Mouse (Mus musculus) hindbrain, embryonic 10.5 days (tissue): ENCODE data around the gene Myh10. TPM values are rescaled to one million over a fixed set of nuclear protein-coding genes. Genes with fewer than 3 reads are reported as not detected.
"Not testable (repeated sequence)": the region's sequence is repeated elsewhere in the genome, so short reads cannot be mapped to it uniquely, and the experiment has no call there.

Source experiments
- DNase-seq: peaks from one replicate; pipeline ENCODE4 v3.0.0-alpha.2; 2017; ENCODE audit warnings: low spot score
- H3K27ac ChIP-seq: fragments of 300-500 bp; sonication (generic); 2 replicates; pipeline ENCODE4 v1.5.1; 2016; ENCODE audit warnings: mild to moderate bottlenecking, moderate library complexity
- H3K27me3 ChIP-seq: fragments of 300-500 bp; sonication (generic); 2 replicates; pipeline ENCODE4 v1.6.1; 2016; ENCODE audit warnings: mild to moderate bottlenecking; ENCODE audit not compliant: poor library complexity, insufficient read depth, severe bottlenecking
- H3K36me3 ChIP-seq: fragments of 300-500 bp; sonication (generic); 2 replicates; pipeline ENCODE4 v1.6.1; 2016; ENCODE audit warnings: mild to moderate bottlenecking, moderate library complexity
- H3K4me1 ChIP-seq: fragments of 300-500 bp; sonication (generic); replicated peaks from 2 replicates; pipeline ENCODE4 v1.6.1; 2016; ENCODE audit warnings: mild to moderate bottlenecking
- H3K4me3 ChIP-seq: fragments of 300-500 bp; sonication (generic); 2 replicates; pipeline ENCODE4 v1.5.1; 2016; ENCODE audit warnings: mild to moderate bottlenecking, moderate library complexity
- H3K9me3 ChIP-seq: fragments of 300-500 bp; sonication (generic); 2 replicates; pipeline ENCODE4 v1.6.1; 2016; ENCODE audit warnings: mild to moderate bottlenecking, moderate library complexity
- WGBS: fragments of 180-500 bp; shearing (Covaris S2); methylation state at CpG from one replicate; pipeline ENCODE4 v1.1.7; 2016; 5-methylcytosine and 5-hydroxymethylcytosine counted together
- polyA plus RNA-seq: library from polyadenylated mRNA; unstranded; fragments of >200 nt; fragmentation: Nextera tagmentation; extraction: Ambion mirVana; gene quantifications from 2 replicates; pipeline ENCODE4 v1.2.1, GENCODE M21; 2016

Gene Myh10
- polyA plus RNA-seq, 1 experiment from 2014 or later = 111 TPM

GRCm38 (mm10) chr11:68791794-68792193, 100.4 kb downstream of the Myh10 start:
- Histone ChIP-seq H3K27me3 (no peaks in the 10 kb centered on the region), H3K9me3 (no peaks in the 10 kb centered on the region), H3K4me1 (no peaks in the 10 kb centered on the region), H3K27ac (no peak overlapping the region), H3K4me3 (no peak overlapping the region), H3K36me3 (peaks cover 99% of the 10 kb centered on the region)
- no peak for DNase-seq
- 93% methylated on average over 9 of the region's 9 CpGs for WGBS

GRCm38 (mm10) chr11:68798258-68798657, 106.9 kb downstream of the Myh10 start:
- H3K27me3 ChIP-seq = no peaks in the 10 kb centered on the region
- no peak overlapping the region for H3K27ac ChIP-seq
- no peak for DNase-seq
- H3K36me3 ChIP-seq = peaks cover 99% of the 10 kb centered on the region
- H3K9me3 ChIP-seq = no peaks in the 10 kb centered on the region
- H3K4me3 ChIP-seq = no peak overlapping the region
- no peaks in the 10 kb centered on the region for H3K4me1 ChIP-seq
- WGBS = 94% methylated on average over 10 of the region's 10 CpGs

GRCm38 (mm10) chr11:68805148-68805547, 113.8 kb downstream of the Myh10 start:
- Histone ChIP-seq H3K36me3 (peaks cover 100% of the 10 kb centered on the region), H3K9me3 (no peaks in the 10 kb centered on the region), H3K27ac (no peak overlapping the region), H3K4me3 (no peak overlapping the region), H3K27me3 (no peaks in the 10 kb centered on the region), H3K4me1 (no peaks in the 10 kb centered on the region)
- 76% methylated on average over 4 of the region's 4 CpGs for WGBS
- no peak for DNase-seq

GRCm38 (mm10) chr11:68807787-68808186, 116.4 kb downstream of the Myh10 start:
- Histone ChIP-seq H3K27ac (no peak overlapping the region), H3K4me1 (no peaks in the 10 kb centered on the region), H3K4me3 (no peak overlapping the region), H3K9me3 (no peaks in the 10 kb centered on the region), H3K27me3 (no peaks in the 10 kb centered on the region), H3K36me3 (peaks cover 100% of the 10 kb centered on the region)
- WGBS = 42% methylated on average over 6 of the region's 6 CpGs
- DNase-seq = peak; percentile 75

GRCm38 (mm10) chr11:68811881-68812577, 120.7 kb downstream of the Myh10 start:
- no peaks in the 10 kb centered on the region for H3K27me3 ChIP-seq
- no peak overlapping the region for H3K4me3 ChIP-seq
- H3K36me3 ChIP-seq = peaks cover 98% of the 10 kb centered on the region
- H3K4me1 ChIP-seq = no peaks in the 10 kb centered on the region
- H3K9me3 ChIP-seq = no peaks in the 10 kb centered on the region
- H3K27ac ChIP-seq = no peak overlapping the region
- DNase-seq = no peak
- WGBS = 90% methylated on average over 9 of the region's 9 CpGs

- WGBS = 93% methylated on average over 8 of the region's 8 CpGs
- peaks cover 94% of the 10 kb centered on the region for H3K36me3 ChIP-seq
Observed at GRCm38 (mm10) chr11:68818416-68818815, 127.1 kb downstream of the Myh10 start.

GRCm38 (mm10) chr11:68819226-68819805, 128.0 kb downstream of the Myh10 start:
- Histone ChIP-seq H3K4me3 (no peak overlapping the region), H3K36me3 (peaks cover 92% of the 10 kb centered on the region), H3K27ac (no peak overlapping the region), H3K4me1 (no peaks in the 10 kb centered on the region), H3K27me3 (no peaks in the 10 kb centered on the region), H3K9me3 (no peaks in the 10 kb centered on the region)
- DNase-seq = no peak
- WGBS = 94% methylated on average over 14 of the region's 14 CpGs

More at GRCm38 (mm10) chr11:68818416-68818815, 127.1 kb downstream of the Myh10 start:
- Histone ChIP-seq H3K4me3 (no peak overlapping the region), H3K27ac (no peak overlapping the region), H3K9me3 (no peaks in the 10 kb centered on the region), H3K4me1 (no peaks in the 10 kb centered on the region), H3K27me3 (no peaks in the 10 kb centered on the region)
- no peak for DNase-seq

- no peak overlapping the region for H3K4me3 ChIP-seq
Observed at GRCm38 (mm10) chr11:68822326-68822725, 131.0 kb downstream of the Myh10 start.

GRCm38 (mm10) chr11:68826735-68827134, 135.4 kb downstream of the Myh10 start:
- H3K36me3 ChIP-seq = peaks cover 82% of the 10 kb centered on the region
- 75% methylated on average over 3 of the region's 3 CpGs for WGBS
- no peak overlapping the region for H3K27ac ChIP-seq
- H3K9me3 ChIP-seq = no peaks in the 10 kb centered on the region
- H3K4me3 ChIP-seq = no peak overlapping the region
- 0 out of 2 replicates have a peak, but pooled peaks cover 6% of the 10 kb centered on the region for H3K4me1 ChIP-seq
- DNase-seq = no peak
- no peaks in the 10 kb centered on the region for H3K27me3 ChIP-seq

More at GRCm38 (mm10) chr11:68822326-68822725, 131.0 kb downstream of the Myh10 start:
- Histone ChIP-seq H3K27ac (no peak overlapping the region), H3K9me3 (no peaks in the 10 kb centered on the region), H3K36me3 (peaks cover 86% of the 10 kb centered on the region), H3K4me1 (0 out of 2 replicates have a peak, but pooled peaks cover 6% of the 10 kb centered on the region), H3K27me3 (no peaks in the 10 kb centered on the region)
- DNase-seq = no peak
- WGBS = 92% methylated on average over 15 of the region's 15 CpGs

- H3K27me3 ChIP-seq, DNase-seq, H3K4me1 ChIP-seq, H3K9me3 ChIP-seq, H3K4me3 ChIP-seq, H3K27ac ChIP-seq: not testable (repeated sequence)
- peaks cover 95% of the 10 kb centered on the region for H3K36me3 ChIP-seq
- 96% methylated on average over 5 of the region's 5 CpGs for WGBS
Observed at GRCm38 (mm10) chr11:68831580-68831979, 140.2 kb downstream of the Myh10 start.

GRCm38 (mm10) chr11:68832793-68833192, 141.4 kb downstream of the Myh10 start:
- 71% methylated on average over 4 of the region's 4 CpGs for WGBS
- H3K27ac ChIP-seq = no peak overlapping the region

GRCm38 (mm10) chr11:68833593-68833992, 142.2 kb downstream of the Myh10 start:
- H3K27ac ChIP-seq = no peak overlapping the region
- H3K4me3 ChIP-seq = no peak overlapping the region
- peaks cover 87% of the 10 kb centered on the region for H3K36me3 ChIP-seq
- no peaks in the 10 kb centered on the region for H3K9me3 ChIP-seq
- DNase-seq = no peak
- H3K4me1 ChIP-seq = no peaks in the 10 kb centered on the region
- no peaks in the 10 kb centered on the region for H3K27me3 ChIP-seq

More at GRCm38 (mm10) chr11:68832793-68833192, 141.4 kb downstream of the Myh10 start:
- no peak for DNase-seq
- H3K36me3 ChIP-seq = peaks cover 91% of the 10 kb centered on the region
- H3K27me3 ChIP-seq = no peaks in the 10 kb centered on the region
- no peaks in the 10 kb centered on the region for H3K4me1 ChIP-seq
- H3K4me3 ChIP-seq = no peak overlapping the region
- no peaks in the 10 kb centered on the region for H3K9me3 ChIP-seq

- 92% methylated on average over 3 of the region's 3 CpGs for WGBS
- Histone ChIP-seq H3K4me3 (no peak overlapping the region), H3K36me3 (peaks cover 86% of the 10 kb centered on the region), H3K27me3 (no peaks in the 10 kb centered on the region), H3K27ac (no peak overlapping the region), H3K9me3 (peaks cover 2% of the 10 kb centered on the region; the same call in 1 of the 2 replicates), H3K4me1 (no peaks in the 10 kb centered on the region)
- no peak for DNase-seq
Observed at GRCm38 (mm10) chr11:68835034-68835433, 143.7 kb downstream of the Myh10 start.
